Mouse (Mus musculus) ES-CJ7 (cell line): ENCODE measurements around the gene Skida1.

Source experiments
- DNase-seq: peaks from one replicate; pipeline ENCODE4 v3.0.0; 2011; ENCODE audit warnings: low read depth, low spot score

Gene Skida1

GRCm38 (mm10) chr2:18040347-18041160 lies 8.3 kb downstream of the Skida1 start:
- peak; percentile 79 for DNase-seq

- peak; percentile 52 for DNase-seq
Observed at GRCm38 (mm10) chr2:18039566-18040290, 9.1 kb downstream of the Skida1 start.

GRCm38 (mm10) chr2:18038895-18039371 lies 9.9 kb downstream of the Skida1 start:
- DNase-seq, result no peak

GRCm38 (mm10) chr2:18038141-18038752 lies 10.6 kb downstream of the Skida1 start:
- no peak for DNase-seq

GRCm38 (mm10) chr2:18037491-18037890 lies 11.4 kb downstream of the Skida1 start, which contains the start of gene A930004D18Rik:
Gene A930004D18Rik (minus strand): TSS chr2:18037737.
- DNase-seq, result no peak

- DNase-seq, result no peak
Observed at GRCm38 (mm10) chr2:18034371-18035250, 14.2 kb downstream of the Skida1 start.

- DNase-seq, result no peak
Observed at GRCm38 (mm10) chr2:18033166-18034108, 15.4 kb downstream of the Skida1 start.

GRCm38 (mm10) chr2:18032538-18032895 lies 16.3 kb downstream of the Skida1 start:
- DNase-seq, result no peak

GRCm38 (mm10) chr2:18031831-18032537 lies 16.9 kb downstream of the Skida1 start:
- peak; percentile 88 for DNase-seq

- peak; percentile 67 for DNase-seq
Observed at GRCm38 (mm10) chr2:18031271-18031821, 17.5 kb downstream of the Skida1 start.

GRCm38 (mm10) chr2:18030581-18030980 lies 18.3 kb downstream of the Skida1 start:
- no peak for DNase-seq

- DNase-seq, result no peak
Observed at GRCm38 (mm10) chr2:18029656-18030055, 19.2 kb downstream of the Skida1 start.

GRCm38 (mm10) chr2:18028140-18029021 lies 20.5 kb downstream of the Skida1 start:
- DNase-seq, result peak; percentile 86

- peak; percentile 98 for DNase-seq
Observed at GRCm38 (mm10) chr2:18027448-18028139, 21.3 kb downstream of the Skida1 start.

GRCm38 (mm10) chr2:18026116-18026947 lies 22.5 kb downstream of the Skida1 start:
- DNase-seq, result peak; percentile 76

- DNase-seq, result no peak
Observed at GRCm38 (mm10) chr2:18025781-18026115, 23.1 kb downstream of the Skida1 start.

GRCm38 (mm10) chr2:18025116-18025515 lies 23.7 kb downstream of the Skida1 start:
- DNase-seq, result peak; percentile 58
